Mouse (Mus musculus): ENCODE data around the gene Pcnx.

GRCm38 (mm10) chr12:81934510-81934909 lies 74.7 kb downstream of the Pcnx start:
- TF ChIP-seq EP300 (optimal IDR thresholded peaks at IDR 0.05) (no peak), CTCF (IDR thresholded peaks at IDR 0.05; ENCODE audit: low read depth) (no peak)

Measured in stomach, postnatal 0 days (tissue).